Mouse (Mus musculus) small intestine, adult 2 months (tissue): Measurements from ENCODE around the gene Gpx3.

Experiments
- CTCF ChIP-seq: fragments of 200-500 bp; IDR thresholded peaks from 2 replicates; pipeline ENCODE4 v1.5.1; 2012; ENCODE audit warnings: low read depth, mild to moderate bottlenecking, control low read depth, inconsistent platforms, low read length, moderate library complexity, mixed read lengths; ENCODE audit not compliant: insufficient replicate concordance, insufficient read length; ENCODE audit errors: extremely low read depth
- POLR2A ChIP-seq: fragments of 200-500 bp; IDR thresholded peaks from 2 replicates; pipeline ENCODE4 v1.6.1; 2012; ENCODE audit warnings: low read depth, mild to moderate bottlenecking, control low read depth, inconsistent platforms, low read length, moderate library complexity

DNA sequence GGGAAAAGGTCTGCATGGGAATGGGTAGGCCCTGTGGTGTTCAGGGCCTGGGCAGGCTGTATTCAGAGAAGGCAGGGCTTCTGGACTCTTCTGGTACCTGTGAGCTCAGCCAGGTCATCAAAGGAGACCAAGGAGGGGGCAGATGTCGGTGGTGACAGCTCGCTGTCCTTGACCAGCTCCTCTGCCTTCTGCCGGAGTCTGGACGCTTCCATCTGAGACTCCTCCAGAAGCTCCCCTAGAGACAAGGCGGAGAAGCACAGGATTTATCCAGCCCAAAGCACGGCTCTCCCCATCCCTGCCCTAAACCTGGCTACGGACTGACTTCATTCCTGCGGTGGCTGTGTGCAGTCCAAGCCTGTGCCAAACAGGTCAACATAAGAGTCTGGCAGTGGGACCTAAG is 37.2 kb downstream of the Gpx3 start:
- no peak for TF ChIP-seq POLR2A
- no peak for TF ChIP-seq CTCF
